Mouse (Mus musculus): ENCODE measurements around the gene Calm3. TPM values are rescaled to one million over a fixed set of nuclear protein-coding genes. Genes with fewer than 3 reads are reported as not detected.

Gene Calm3
- total and polyA plus RNA-seq, 2 experiments from 2014 or later: 107 to 342 TPM

DNA sequence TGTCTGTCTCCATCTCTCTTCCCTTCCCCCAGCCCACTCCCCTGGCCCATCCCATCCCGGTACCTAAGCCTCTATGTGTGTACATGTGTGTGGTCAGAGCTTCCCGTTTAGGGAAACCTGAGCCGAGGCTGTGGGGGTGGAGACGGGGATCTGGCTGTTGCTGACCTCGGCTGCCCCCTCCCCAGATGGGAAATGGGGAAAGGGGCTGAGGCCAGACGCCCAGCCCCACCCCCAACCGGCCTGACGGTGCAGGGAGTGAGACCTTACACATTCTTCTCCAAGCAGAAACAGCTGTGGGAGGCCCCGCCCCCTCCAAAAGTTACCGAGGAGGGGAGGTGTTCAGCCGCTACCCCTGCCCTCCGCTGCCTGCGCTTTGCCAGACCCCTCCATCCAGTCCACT lies 47.3 kb downstream of the Calm3 start:
- no peak for ATAC-seq (ENCODE audit: insufficient read depth, low read depth)

DNA sequence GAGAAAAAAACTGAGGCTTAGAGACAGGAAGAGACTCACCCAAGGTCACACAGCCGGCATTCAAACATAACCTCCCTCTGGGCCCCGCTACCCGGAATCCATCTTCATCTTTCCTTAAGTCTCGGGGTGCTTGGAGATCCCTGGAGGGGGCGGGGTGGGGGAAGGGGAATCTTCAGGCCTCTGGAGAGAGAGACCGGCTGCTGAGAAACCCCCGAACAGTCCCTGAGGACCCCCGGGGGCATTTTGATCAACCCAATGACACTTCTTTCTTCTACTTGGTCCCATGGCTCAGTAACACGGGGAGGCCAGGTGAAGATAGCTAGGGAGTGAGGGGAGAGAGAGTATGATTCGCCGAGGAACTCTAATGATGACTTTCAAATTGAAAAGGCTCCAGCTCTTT lies 47.9 kb downstream of the Calm3 start:
- no peak for DNase-seq (ENCODE audit: low spot score)
- Histone ChIP-seq H3K4me2 (ENCODE audit: low read depth, low read length) (peak overlapping the region; percentile 95), H3K27ac (ENCODE audit: low read depth) (peak overlapping the region; percentile 84), H3K4me3 (ENCODE audit: low read depth, low read length) (peak overlapping the region; percentile 74), H3K9ac (replicated peaks; ENCODE audit: low read depth, low read length) (peak overlapping the region; percentile 75), H3K4me1 (ENCODE audit: control insufficient read depth, insufficient read depth) (peaks cover 26% of the 10 kb centered on the region), H3K27me3 (ENCODE audit: control insufficient read depth, insufficient read depth, low read length) (no peaks in the 10 kb centered on the region), H3K36me3 (replicated peaks; ENCODE audit: control insufficient read depth, insufficient read depth, low read length) (peaks cover 7% of the 10 kb centered on the region; the same call in 1 of the 2 replicates), H3K9me3 (replicated peaks; ENCODE audit: control insufficient read depth, low read length) (no peaks in the 10 kb centered on the region)
- WGBS: 4% methylated on average over 11 of the region's 11 CpGs
- TF ChIP-seq EP300 (IDR thresholded peaks at IDR 0.05; ENCODE audit: low read depth): no peak
- no peak for TF ChIP-seq CTCF (IDR thresholded peaks at IDR 0.05; ENCODE audit: low read depth)
- no peak for ATAC-seq (ENCODE audit: insufficient read depth, low read depth)

More for the DNA sequence above, 47.3 kb downstream of the Calm3 start:
- H3K27me3 ChIP-seq (ENCODE audit: control insufficient read depth, insufficient read depth, low read length): no peaks in the 10 kb centered on the region
- peaks cover 3% of the 10 kb centered on the region; the same call in 1 of the 2 replicates for H3K36me3 ChIP-seq (replicated peaks; ENCODE audit: control insufficient read depth, insufficient read depth, low read length)
- no peaks in the 10 kb centered on the region for H3K9me3 ChIP-seq (replicated peaks; ENCODE audit: control insufficient read depth, low read length)
- peaks cover 27% of the 10 kb centered on the region for H3K4me1 ChIP-seq (ENCODE audit: control insufficient read depth, insufficient read depth)
- WGBS: 11% methylated on average over 12 of the region's 13 CpGs
- no peak for DNase-seq (ENCODE audit: low spot score)
- no peak for TF ChIP-seq EP300 (IDR thresholded peaks at IDR 0.05; ENCODE audit: low read depth)
- TF ChIP-seq CTCF (IDR thresholded peaks at IDR 0.05; ENCODE audit: low read depth): no peak
- peak overlapping the region; percentile 95 for H3K4me2 ChIP-seq (ENCODE audit: low read depth, low read length)
- H3K4me3 ChIP-seq (ENCODE audit: low read depth, low read length): peak overlapping the region; percentile 74
- peak overlapping the region; percentile 75 for H3K9ac ChIP-seq (replicated peaks; ENCODE audit: low read depth, low read length)
- H3K27ac ChIP-seq (ENCODE audit: low read depth): peak overlapping the region; percentile 84

GRCm38 (mm10) chr7:16875326-16875725 lies 48.6 kb downstream of the Calm3 start:
- peak overlapping the region; percentile 74 for H3K4me3 ChIP-seq (ENCODE audit: low read depth, low read length)
- WGBS: under 1% methylated on average over 30 of the region's 42 CpGs
- TF ChIP-seq CTCF (IDR thresholded peaks at IDR 0.05; ENCODE audit: low read depth) (no peak), EP300 (IDR thresholded peaks at IDR 0.05; ENCODE audit: low read depth) (no peak)
- H3K9me3 ChIP-seq (replicated peaks; ENCODE audit: control insufficient read depth, low read length): no peaks in the 10 kb centered on the region
- H3K36me3 ChIP-seq (replicated peaks; ENCODE audit: control insufficient read depth, insufficient read depth, low read length): peaks cover 7% of the 10 kb centered on the region; the same call in 1 of the 2 replicates
- peak overlapping the region; percentile 75 for H3K9ac ChIP-seq (replicated peaks; ENCODE audit: low read depth, low read length)
- H3K4me1 ChIP-seq (ENCODE audit: control insufficient read depth, insufficient read depth): peaks cover 20% of the 10 kb centered on the region; the same call in 1 of the 2 replicates
- ATAC-seq (ENCODE audit: insufficient read depth, low read depth) (peak; percentile 20), DNase-seq (ENCODE audit: low spot score) (no peak)
- peak overlapping the region; percentile 84 for H3K27ac ChIP-seq (ENCODE audit: low read depth)
- H3K27me3 ChIP-seq (ENCODE audit: control insufficient read depth, insufficient read depth, low read length): no peaks in the 10 kb centered on the region
- H3K4me2 ChIP-seq (ENCODE audit: low read depth, low read length): peak overlapping the region; percentile 95

DNA sequence AGATGAGACGGTGACA lies 48.8 kb downstream of the Calm3 start, which contains the start of gene Dact3:
Gene Dact3 (plus strand): TSS at position 8 of the 16 bp plus-strand sequence.
- H3K9me3 ChIP-seq (replicated peaks; ENCODE audit: control insufficient read depth, low read length): no peaks in the 10 kb centered on the region
- peaks cover 7% of the 10 kb centered on the region; the same call in 1 of the 2 replicates for H3K36me3 ChIP-seq (replicated peaks; ENCODE audit: control insufficient read depth, insufficient read depth, low read length)
- H3K27me3 ChIP-seq (ENCODE audit: control insufficient read depth, insufficient read depth, low read length): no peaks in the 10 kb centered on the region
- H3K4me2 ChIP-seq (ENCODE audit: low read depth, low read length): peak within 1 kb of the TSS; percentile 95
- peak within 1 kb of the TSS; percentile 84 for H3K27ac ChIP-seq (ENCODE audit: low read depth)
- H3K9ac ChIP-seq (replicated peaks; ENCODE audit: low read depth, low read length): peak within 1 kb of the TSS; percentile 75
- no peak for DNase-seq (ENCODE audit: low spot score)
- peaks cover 19% of the 10 kb centered on the region; the same call in 1 of the 2 replicates for H3K4me1 ChIP-seq (ENCODE audit: control insufficient read depth, insufficient read depth)
- H3K4me3 ChIP-seq (ENCODE audit: low read depth, low read length): peak within 1 kb of the TSS; percentile 74
- no peak for ATAC-seq (ENCODE audit: insufficient read depth, low read depth)
- 0% methylated on average over 1 of the region's 1 CpGs for WGBS
- TF ChIP-seq EP300 (IDR thresholded peaks at IDR 0.05; ENCODE audit: low read depth) (no peak), CTCF (IDR thresholded peaks at IDR 0.05; ENCODE audit: low read depth) (no peak)

- ATAC-seq (ENCODE audit: insufficient read depth, low read depth) (peak; percentile 94), DNase-seq (ENCODE audit: low spot score) (peak; percentile 100)
- H3K27me3 ChIP-seq (ENCODE audit: control insufficient read depth, insufficient read depth, low read length): no peaks in the 10 kb centered on the region
- peak; percentile 28 for TF ChIP-seq CTCF (IDR thresholded peaks at IDR 0.05; ENCODE audit: low read depth)
- TF ChIP-seq EP300 (IDR thresholded peaks at IDR 0.05; ENCODE audit: low read depth): no peak
- no peaks in the 10 kb centered on the region for H3K9me3 ChIP-seq (replicated peaks; ENCODE audit: control insufficient read depth, low read length)
- peaks cover 10% of the 10 kb centered on the region for H3K36me3 ChIP-seq (replicated peaks; ENCODE audit: control insufficient read depth, insufficient read depth, low read length)
- WGBS: under 1% methylated on average over 33 of the region's 33 CpGs
- peak overlapping the region; percentile 75 for H3K9ac ChIP-seq (replicated peaks; ENCODE audit: low read depth, low read length)
- peak overlapping the region; percentile 95 for H3K4me2 ChIP-seq (ENCODE audit: low read depth, low read length)
- H3K27ac ChIP-seq (ENCODE audit: low read depth): peak overlapping the region; percentile 84
- peak overlapping the region; percentile 74 for H3K4me3 ChIP-seq (ENCODE audit: low read depth, low read length)
- H3K4me1 ChIP-seq (ENCODE audit: control insufficient read depth, insufficient read depth): peaks cover 16% of the 10 kb centered on the region; the same call in 1 of the 2 replicates
Measured at GRCm38 (mm10) chr7:16874756-16875309, 49.1 kb downstream of the Calm3 start.

GRCm38 (mm10) chr7:16874190-16874589 lies 49.7 kb downstream of the Calm3 start:
- ATAC-seq (ENCODE audit: insufficient read depth, low read depth) (no peak), DNase-seq (ENCODE audit: low spot score) (peak; percentile 73)
- H3K4me3 ChIP-seq (ENCODE audit: low read depth, low read length): peak overlapping the region; percentile 14; the same call in 1 of the 2 replicates
- peaks cover 16% of the 10 kb centered on the region for H3K36me3 ChIP-seq (replicated peaks; ENCODE audit: control insufficient read depth, insufficient read depth, low read length)
- peak overlapping the region; percentile 46 for H3K4me2 ChIP-seq (ENCODE audit: low read depth, low read length)
- WGBS: 3% methylated on average over 17 of the region's 17 CpGs
- peak overlapping the region; percentile 84 for H3K27ac ChIP-seq (ENCODE audit: low read depth)
- 0 out of 2 replicates have a peak, but pooled peaks cover 15% of the 10 kb centered on the region for H3K4me1 ChIP-seq (ENCODE audit: control insufficient read depth, insufficient read depth)
- no peaks in the 10 kb centered on the region for H3K27me3 ChIP-seq (ENCODE audit: control insufficient read depth, insufficient read depth, low read length)
- no peak overlapping the region for H3K9ac ChIP-seq (replicated peaks; ENCODE audit: low read depth, low read length)
- TF ChIP-seq EP300 (IDR thresholded peaks at IDR 0.05; ENCODE audit: low read depth) (no peak), CTCF (IDR thresholded peaks at IDR 0.05; ENCODE audit: low read depth) (peak; percentile 93)
- H3K9me3 ChIP-seq (replicated peaks; ENCODE audit: control insufficient read depth, low read length): no peaks in the 10 kb centered on the region

Data from heart, postnatal 0 days (tissue).